Mouse (Mus musculus): ENCODE measurements around the gene Hnrnpa1. TPM values are rescaled to one million over a fixed set of nuclear protein-coding genes. Genes with fewer than 3 reads are reported as not detected.
"Not testable (repeated sequence)": the region's sequence is repeated elsewhere in the genome, so short reads cannot be mapped to it uniquely, and the experiment has no call there.

Gene Hnrnpa1
- total and polyA plus RNA-seq, 2 experiments = 17.7 to 58.2 TPM

DNA sequence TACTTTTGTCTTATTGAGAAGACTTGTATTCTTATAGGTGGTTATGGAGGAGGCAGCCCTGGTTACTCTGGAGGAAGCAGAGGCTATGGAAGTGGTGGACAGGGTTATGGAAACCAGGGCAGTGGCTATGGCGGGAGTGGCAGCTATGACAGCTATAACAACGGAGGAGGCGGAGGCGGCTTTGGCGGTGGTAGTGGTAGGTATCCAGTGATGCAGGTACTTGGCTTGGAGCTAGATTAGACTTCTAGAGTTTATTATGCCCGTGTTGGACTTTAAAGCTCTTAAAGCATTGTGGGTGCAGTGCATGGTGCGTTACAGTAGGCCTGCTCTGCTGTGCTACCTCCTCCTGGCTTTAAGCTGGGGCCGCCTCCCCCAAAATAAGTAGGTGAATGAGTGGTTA lies 2.7 kb downstream of the Hnrnpa1 start:
- Histone ChIP-seq H3K4me3 (ENCODE audit: insufficient read depth, low read depth, low read length) (no peak overlapping the region), H3K27me3 (ENCODE audit: control insufficient read depth, insufficient read depth, low read length) (no peaks in the 10 kb centered on the region), H3K79me2 (ENCODE audit: control insufficient read depth, insufficient read depth, low read length) (no peaks in the 10 kb centered on the region; the same call in 1 of the 2 replicates), H3K36me3 (ENCODE audit: control insufficient read depth, insufficient read depth, low read length) (peaks cover 57% of the 10 kb centered on the region), H3K27ac (replicated peaks; ENCODE audit: insufficient read depth, low read depth, low read length) (no peak overlapping the region), H3K4me1 (ENCODE audit: control insufficient read depth, insufficient read depth, low read length) (peaks cover 9% of the 10 kb centered on the region; the same call in 1 of the 2 replicates), H3K9ac (ENCODE audit: low read depth, low read length) (no peak overlapping the region)
- no peak for TF ChIP-seq POLR2A (IDR thresholded peaks at IDR 0.05; ENCODE audit: extremely low read depth, insufficient read depth, low read length)
- TF ChIP-seq CTCF (IDR thresholded peaks at IDR 0.05; ENCODE audit: low read depth, low read length) = no peak
- 64% methylated on average over 8 of the region's 8 CpGs for WGBS
- no peak for DNase-seq (ENCODE audit: extremely low read depth, low read depth, low spot score)

DNA sequence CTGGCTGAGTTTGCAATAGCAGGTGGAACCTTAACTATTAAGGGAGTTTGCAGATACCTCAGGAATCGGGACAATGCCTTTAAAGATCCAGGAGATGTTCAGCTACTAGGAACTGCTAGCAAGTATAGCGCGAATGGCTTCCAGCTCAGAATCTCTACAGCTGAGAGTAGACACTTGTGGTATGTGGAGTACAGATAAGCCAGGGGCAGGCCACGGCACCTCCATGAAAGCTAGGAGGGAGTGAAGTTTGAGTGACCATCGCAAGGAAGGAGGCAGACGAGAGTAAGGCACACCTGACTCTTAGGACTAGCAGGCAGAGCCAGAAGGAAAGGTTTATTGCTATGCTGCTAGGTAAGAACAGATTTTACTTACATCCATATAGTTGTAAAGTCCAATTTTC lies 5.4 kb downstream of the Hnrnpa1 start:
- TF ChIP-seq CTCF (IDR thresholded peaks at IDR 0.05; ENCODE audit: low read depth, low read length) (no peak), POLR2A (IDR thresholded peaks at IDR 0.05; ENCODE audit: extremely low read depth, insufficient read depth, low read length) (no peak)
- Histone ChIP-seq H3K79me2 (ENCODE audit: control insufficient read depth, insufficient read depth, low read length) (no peaks in the 10 kb centered on the region; the same call in 1 of the 2 replicates), H3K9ac (ENCODE audit: low read depth, low read length) (no peak overlapping the region), H3K36me3 (ENCODE audit: control insufficient read depth, insufficient read depth, low read length) (peaks cover 61% of the 10 kb centered on the region), H3K4me1 (ENCODE audit: control insufficient read depth, insufficient read depth, low read length) (peaks cover 11% of the 10 kb centered on the region; the same call in 1 of the 2 replicates), H3K4me3 (ENCODE audit: insufficient read depth, low read depth, low read length) (no peak overlapping the region), H3K27me3 (ENCODE audit: control insufficient read depth, insufficient read depth, low read length) (no peaks in the 10 kb centered on the region), H3K27ac (replicated peaks; ENCODE audit: insufficient read depth, low read depth, low read length) (no peak overlapping the region)
- no peak for DNase-seq (ENCODE audit: extremely low read depth, low read depth, low spot score)
- WGBS = 90% methylated on average over 6 of the region's 6 CpGs

DNA sequence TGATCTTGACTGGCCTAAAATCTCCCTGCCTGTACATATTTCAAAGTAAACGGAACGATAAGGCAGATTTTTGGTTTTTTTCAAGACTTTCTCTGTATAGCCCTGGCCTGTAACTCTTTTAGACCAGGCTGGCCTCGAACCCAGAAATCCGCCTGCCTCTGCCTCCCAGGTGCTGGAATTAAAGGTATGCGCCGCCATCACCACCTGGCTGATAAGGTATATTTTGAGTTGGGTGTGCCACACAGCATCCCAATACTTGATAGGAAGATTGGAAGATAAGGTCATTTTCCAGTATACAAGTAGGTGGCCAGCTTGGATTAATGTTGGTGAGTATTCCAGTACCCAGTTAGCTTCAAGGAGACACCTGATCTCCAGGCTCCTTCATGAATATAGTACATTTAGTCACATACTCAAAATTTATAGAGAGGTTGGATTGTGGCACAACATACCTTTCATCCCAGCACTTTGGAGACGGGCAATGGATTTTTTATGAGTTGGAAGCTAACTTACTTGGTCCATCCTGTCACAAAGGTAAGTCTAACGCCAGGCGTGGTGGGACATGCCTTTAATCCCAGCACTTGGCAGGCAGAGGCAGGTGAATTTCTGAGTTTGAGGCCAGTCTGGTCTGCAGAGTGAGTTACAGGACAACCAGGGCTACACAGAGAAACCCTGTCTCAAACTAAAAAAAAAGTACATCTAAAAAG lies 7.0 kb downstream of the Hnrnpa1 start:
- no peak for TF ChIP-seq CTCF (IDR thresholded peaks at IDR 0.05; ENCODE audit: low read depth, low read length)
- no peak for TF ChIP-seq POLR2A (IDR thresholded peaks at IDR 0.05; ENCODE audit: extremely low read depth, insufficient read depth, low read length)
- Histone ChIP-seq H3K4me3 (ENCODE audit: insufficient read depth, low read depth, low read length) (no peak overlapping the region), H3K27ac (replicated peaks; ENCODE audit: insufficient read depth, low read depth, low read length) (no peak overlapping the region), H3K9ac (ENCODE audit: low read depth, low read length) (no peak overlapping the region), H3K36me3 (ENCODE audit: control insufficient read depth, insufficient read depth, low read length) (peaks cover 51% of the 10 kb centered on the region), H3K79me2 (ENCODE audit: control insufficient read depth, insufficient read depth, low read length) (no peaks in the 10 kb centered on the region; the same call in 1 of the 2 replicates), H3K27me3 (ENCODE audit: control insufficient read depth, insufficient read depth, low read length) (no peaks in the 10 kb centered on the region), H3K4me1 (ENCODE audit: control insufficient read depth, insufficient read depth, low read length) (peaks cover 10% of the 10 kb centered on the region; the same call in 1 of the 2 replicates)
- WGBS = 91% methylated on average over 9 of the region's 9 CpGs
- no peak for DNase-seq (ENCODE audit: extremely low read depth, low read depth, low spot score)

DNA sequence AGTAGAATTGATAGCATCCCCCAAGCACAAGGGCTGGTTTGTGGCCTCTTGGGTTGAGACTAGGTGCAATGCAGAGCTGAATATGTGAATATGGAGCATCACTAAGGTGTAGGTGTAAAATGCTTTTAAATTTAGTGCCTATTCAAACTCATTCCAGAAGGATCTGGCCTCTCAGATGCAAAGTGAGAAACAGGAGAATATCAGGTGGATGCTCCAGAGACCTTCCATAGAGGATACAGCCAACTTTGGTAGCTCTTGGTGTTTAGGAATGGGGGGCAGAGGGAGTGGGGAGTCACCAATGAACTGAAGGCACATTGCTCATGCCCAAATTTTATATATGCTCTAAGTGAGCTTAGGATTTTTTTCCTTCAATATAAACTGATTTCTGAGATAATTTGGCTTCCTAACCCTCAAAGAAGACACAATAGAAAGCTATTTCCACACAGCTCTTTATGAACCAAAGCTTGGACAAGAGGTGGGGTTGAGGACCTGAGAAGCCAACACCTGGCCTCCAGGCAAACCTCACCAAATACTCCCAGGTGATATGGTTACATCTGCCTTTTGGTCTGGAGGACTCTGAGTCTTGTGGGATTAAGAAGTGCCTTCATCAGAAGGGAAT lies 7.7 kb downstream of the Hnrnpa1 start:
- no peak overlapping the region for H3K27ac ChIP-seq (replicated peaks; ENCODE audit: insufficient read depth, low read depth, low read length)
- H3K27me3 ChIP-seq (ENCODE audit: control insufficient read depth, insufficient read depth, low read length) = no peaks in the 10 kb centered on the region
- DNase-seq (ENCODE audit: extremely low read depth, low read depth, low spot score) = no peak
- H3K4me3 ChIP-seq (ENCODE audit: insufficient read depth, low read depth, low read length) = no peak overlapping the region
- no peak overlapping the region for H3K9ac ChIP-seq (ENCODE audit: low read depth, low read length)
- TF ChIP-seq POLR2A (IDR thresholded peaks at IDR 0.05; ENCODE audit: extremely low read depth, insufficient read depth, low read length) = no peak
- TF ChIP-seq CTCF (IDR thresholded peaks at IDR 0.05; ENCODE audit: low read depth, low read length) = no peak
- H3K36me3 ChIP-seq (ENCODE audit: control insufficient read depth, insufficient read depth, low read length) = peaks cover 44% of the 10 kb centered on the region
- no peaks in the 10 kb centered on the region; the same call in 1 of the 2 replicates for H3K79me2 ChIP-seq (ENCODE audit: control insufficient read depth, insufficient read depth, low read length)
- H3K4me1 ChIP-seq (ENCODE audit: control insufficient read depth, insufficient read depth, low read length) = peaks cover 4% of the 10 kb centered on the region; the same call in 1 of the 2 replicates

DNA sequence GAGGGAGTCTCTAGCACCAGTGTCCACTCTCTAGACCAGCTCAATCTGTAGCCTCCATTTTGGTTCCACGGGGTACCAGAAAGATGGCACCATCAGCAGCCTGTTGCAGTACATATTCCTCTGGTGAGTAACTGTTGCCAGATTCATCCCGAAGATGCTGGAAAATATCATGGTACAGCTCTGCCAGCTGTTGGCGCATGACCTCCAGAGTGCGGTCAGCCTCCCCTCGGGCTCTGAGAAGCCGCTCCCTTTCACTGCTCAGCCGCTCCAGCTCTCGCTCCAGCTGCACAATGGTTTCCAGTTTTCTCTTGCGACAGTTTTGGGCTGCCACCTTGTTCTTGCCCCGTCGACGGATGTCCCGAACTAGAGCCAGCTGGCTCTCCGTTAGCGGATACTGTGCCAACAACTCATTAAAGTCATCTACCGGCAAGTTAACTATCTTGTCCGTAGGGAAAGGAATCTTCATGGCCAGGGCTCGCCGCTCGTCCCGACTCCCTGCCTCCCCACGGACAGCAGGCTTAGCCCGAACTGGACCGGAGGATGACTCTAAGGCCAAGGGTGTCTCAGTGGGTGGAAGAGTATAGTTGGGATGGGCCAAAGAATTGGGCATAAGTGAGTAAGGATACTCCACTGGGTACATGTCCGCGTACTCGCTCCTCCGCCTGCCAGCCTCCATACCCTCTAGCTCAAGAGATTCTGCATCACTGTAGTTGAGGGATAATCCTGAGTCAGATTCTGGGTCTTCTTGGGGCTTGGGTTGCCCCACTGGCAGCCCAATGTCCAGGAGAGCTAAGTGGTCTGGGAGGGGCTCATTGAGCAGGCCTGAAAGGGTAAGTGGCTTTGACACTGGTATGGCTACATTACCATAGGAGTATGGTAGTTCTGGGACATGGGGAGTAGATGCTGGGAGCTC lies 8.4 kb downstream of the Hnrnpa1 start:
- 51% methylated on average over 28 of the region's 28 CpGs for WGBS
- Histone ChIP-seq H3K27ac (replicated peaks; ENCODE audit: insufficient read depth, low read depth, low read length) (no peak overlapping the region), H3K4me3 (ENCODE audit: insufficient read depth, low read depth, low read length) (no peak overlapping the region), H3K79me2 (ENCODE audit: control insufficient read depth, insufficient read depth, low read length) (no peaks in the 10 kb centered on the region), H3K36me3 (ENCODE audit: control insufficient read depth, insufficient read depth, low read length) (peaks cover 37% of the 10 kb centered on the region), H3K9ac (ENCODE audit: low read depth, low read length) (no peak overlapping the region), H3K4me1 (ENCODE audit: control insufficient read depth, insufficient read depth, low read length) (peaks cover 2% of the 10 kb centered on the region; the same call in 1 of the 2 replicates), H3K27me3 (ENCODE audit: control insufficient read depth, insufficient read depth, low read length) (no peaks in the 10 kb centered on the region)
- no peak for TF ChIP-seq POLR2A (IDR thresholded peaks at IDR 0.05; ENCODE audit: extremely low read depth, insufficient read depth, low read length)
- TF ChIP-seq CTCF (IDR thresholded peaks at IDR 0.05; ENCODE audit: low read depth, low read length) = no peak
- DNase-seq (ENCODE audit: extremely low read depth, low read depth, low spot score) = peak; percentile 68

DNA sequence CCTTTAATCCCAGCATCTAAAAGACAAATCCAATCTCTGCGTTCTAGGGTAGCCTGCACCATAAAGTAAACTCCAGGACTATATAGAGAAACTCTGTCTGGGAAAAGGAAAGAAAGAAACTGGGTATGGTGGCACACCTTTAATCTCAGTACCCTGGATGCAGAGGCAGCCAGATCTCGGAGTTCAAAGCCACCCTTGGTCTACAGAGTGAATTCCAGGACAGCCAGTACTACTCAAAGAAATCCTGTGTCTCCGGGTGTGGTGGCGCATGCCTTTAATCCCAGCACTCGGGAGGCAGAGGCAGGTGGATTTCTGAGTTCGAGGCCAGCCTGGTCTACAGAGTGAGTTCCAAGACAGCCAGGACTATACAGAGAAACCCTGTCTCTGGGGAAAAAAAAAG lies 9.3 kb downstream of the Hnrnpa1 start:
- not testable (repeated sequence) for H3K4me1 ChIP-seq (ENCODE audit: control insufficient read depth, insufficient read depth, low read length); H3K4me3 ChIP-seq (ENCODE audit: insufficient read depth, low read depth, low read length); DNase-seq (ENCODE audit: extremely low read depth, low read depth, low spot score); H3K27ac ChIP-seq (replicated peaks; ENCODE audit: insufficient read depth, low read depth, low read length); H3K9ac ChIP-seq (ENCODE audit: low read depth, low read length); H3K79me2 ChIP-seq (ENCODE audit: control insufficient read depth, insufficient read depth, low read length); H3K27me3 ChIP-seq (ENCODE audit: control insufficient read depth, insufficient read depth, low read length)
- 87% methylated on average over 6 of the region's 6 CpGs for WGBS
- peaks cover 33% of the 10 kb centered on the region for H3K36me3 ChIP-seq (ENCODE audit: control insufficient read depth, insufficient read depth, low read length)
